Mouse (Mus musculus): ENCODE results near the gene Lcn3.
"Not testable (repeated sequence)": the region's sequence is repeated elsewhere in the genome, so short reads cannot be mapped to it uniquely, and the experiment has no call there.

The Lcn3 gene

DNA sequence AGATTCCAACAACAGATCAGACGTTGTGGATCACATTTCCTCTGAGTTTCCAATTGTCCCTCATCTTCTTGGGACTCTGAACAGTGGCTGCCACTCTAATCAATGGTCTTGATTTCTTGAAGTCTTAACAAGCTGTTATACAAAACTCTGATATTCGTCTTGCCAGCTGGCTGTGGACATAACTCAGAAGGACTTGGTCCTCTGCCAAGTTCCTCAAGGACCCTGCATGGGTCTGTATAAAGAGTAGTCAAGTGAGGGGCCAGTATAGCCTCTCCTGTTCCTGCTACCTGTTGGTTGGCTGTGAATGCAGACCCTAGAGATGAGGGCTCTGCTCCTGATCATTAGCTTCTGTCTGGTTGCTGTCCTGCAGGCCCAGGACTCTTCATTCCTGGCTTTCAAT is at the start of gene Lcn3:
TSS of gene Lcn3 (plus strand) at position 301 of the 400 bp plus-strand sequence.
- no peak for DNase-seq (ENCODE audit: low spot score in 2 of 2)

DNA sequence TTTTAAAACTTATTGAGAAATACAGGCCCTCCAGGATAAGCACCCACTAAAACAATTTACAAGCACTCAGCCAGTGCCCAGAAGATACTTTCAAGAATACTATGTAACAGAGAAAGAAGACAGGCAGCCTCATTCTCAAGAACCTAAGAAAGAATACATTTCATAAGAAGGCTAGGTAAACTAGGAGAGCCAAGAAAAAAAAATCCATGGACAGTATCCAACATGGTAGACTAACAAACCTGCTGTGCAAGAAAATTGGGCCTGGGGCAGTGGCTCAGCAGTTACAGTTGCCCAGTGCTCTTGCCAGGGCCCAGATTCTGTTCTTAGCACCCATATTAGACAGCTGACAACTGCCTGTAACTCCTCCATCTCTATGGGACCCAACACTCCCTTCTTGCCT is 48.1 kb upstream of the Lcn3 start:
- no peak for DNase-seq (ENCODE audit: low spot score in 2 of 2)

DNA sequence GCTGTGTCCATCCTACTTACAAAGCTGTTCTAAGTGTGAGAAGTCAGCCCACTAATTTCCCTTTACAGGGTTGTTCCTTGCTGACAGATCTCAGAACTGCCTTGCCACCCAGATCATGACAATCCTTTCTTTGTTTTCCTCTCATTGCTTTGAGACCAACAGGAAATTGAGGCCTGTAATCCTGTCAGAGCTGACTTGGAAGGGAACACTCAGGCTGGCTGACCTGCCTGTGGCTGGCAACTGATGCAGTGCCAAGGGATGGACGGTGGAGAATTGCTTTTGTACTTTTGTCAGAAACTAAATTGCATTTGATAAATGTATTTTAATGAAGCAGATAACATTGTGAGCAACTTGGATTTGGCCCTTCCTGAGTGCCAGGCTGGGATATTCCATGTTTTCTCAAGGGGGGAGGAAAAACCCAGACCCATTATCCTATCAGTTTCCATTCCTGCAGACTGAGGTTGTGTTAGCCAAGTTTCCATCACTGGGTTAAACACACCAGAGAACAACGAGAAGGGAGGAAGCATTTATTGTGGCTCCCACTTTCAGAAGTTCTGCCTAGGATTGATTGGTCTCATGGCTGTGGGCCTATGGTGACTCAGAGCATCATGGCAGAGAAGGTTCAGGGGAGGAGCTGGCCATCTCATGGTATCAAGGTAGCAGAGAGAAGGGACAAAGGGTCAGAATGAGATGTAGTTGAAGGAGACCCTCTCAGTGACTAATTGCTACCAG is 32.0 kb upstream of the Lcn3 start:
- DNase-seq (ENCODE audit: low spot score in 2 of 2) = no peak

DNA sequence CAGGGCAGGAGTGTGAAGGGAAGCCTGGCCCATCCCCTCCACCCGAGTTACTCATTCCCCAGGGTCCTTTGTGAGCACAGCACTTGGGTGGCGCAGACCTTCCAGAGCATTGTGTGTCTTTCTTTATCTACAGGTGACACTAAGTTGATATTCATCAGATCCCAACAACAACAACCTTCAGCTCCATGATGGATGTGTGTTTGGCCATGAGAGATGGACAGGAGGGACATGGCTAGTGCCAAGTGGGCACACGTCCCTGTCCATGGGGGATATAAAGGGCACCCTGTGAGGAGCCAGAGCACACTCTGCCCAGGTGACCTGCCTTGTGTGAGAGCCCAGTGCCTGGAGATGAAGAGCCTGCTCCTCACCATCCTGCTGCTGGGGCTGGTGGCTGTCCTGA is 28.7 kb upstream of the Lcn3 start, which contains the start of gene Obp2b:
TSS of gene Obp2b (plus strand) at position 301 of the 400 bp plus-strand sequence.
- not testable (repeated sequence) for DNase-seq (ENCODE audit: low spot score in 2 of 2)

DNA sequence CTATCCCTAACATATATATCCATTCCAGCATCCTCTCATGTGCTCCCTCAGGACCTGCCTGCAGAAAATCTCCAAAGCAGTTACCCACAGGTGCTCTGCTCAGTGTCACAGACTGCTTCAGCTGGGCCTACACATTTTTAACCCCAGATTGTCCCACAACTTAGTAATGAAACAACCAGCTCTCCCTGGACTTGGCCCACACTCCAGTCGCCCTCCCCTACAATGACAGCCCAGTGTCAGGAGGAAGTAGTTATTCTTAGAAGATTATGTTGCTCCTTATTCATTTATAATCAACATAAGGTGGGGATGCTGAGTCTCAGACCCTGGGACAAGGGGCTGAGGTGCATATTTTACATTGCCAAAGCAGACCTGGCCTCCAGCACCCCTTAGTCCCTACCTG is 23.7 kb upstream of the Lcn3 start:
- DNase-seq (ENCODE audit: low spot score in 2 of 2) = no peak

DNA sequence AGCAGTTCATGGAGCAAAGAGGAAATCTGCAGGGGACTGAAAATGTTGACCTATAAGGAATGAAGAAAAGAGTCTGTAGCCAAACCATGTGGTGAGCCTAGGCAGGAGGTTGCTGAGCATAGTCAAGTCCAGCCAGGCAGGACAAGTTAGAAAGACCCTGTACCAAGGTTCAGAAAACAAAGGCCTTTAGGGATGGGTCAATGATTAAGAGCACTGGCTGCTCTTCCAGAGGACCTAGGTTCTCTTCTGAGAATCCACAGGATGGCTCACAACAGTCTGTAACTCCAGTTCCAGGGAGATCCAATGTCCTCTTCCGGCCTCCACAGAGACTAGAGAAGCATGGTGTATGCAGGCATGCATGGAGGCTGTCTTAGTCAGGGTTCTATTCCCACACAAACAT is 11.2 kb upstream of the Lcn3 start:
- no peak for DNase-seq (ENCODE audit: low spot score in 2 of 2)

DNA sequence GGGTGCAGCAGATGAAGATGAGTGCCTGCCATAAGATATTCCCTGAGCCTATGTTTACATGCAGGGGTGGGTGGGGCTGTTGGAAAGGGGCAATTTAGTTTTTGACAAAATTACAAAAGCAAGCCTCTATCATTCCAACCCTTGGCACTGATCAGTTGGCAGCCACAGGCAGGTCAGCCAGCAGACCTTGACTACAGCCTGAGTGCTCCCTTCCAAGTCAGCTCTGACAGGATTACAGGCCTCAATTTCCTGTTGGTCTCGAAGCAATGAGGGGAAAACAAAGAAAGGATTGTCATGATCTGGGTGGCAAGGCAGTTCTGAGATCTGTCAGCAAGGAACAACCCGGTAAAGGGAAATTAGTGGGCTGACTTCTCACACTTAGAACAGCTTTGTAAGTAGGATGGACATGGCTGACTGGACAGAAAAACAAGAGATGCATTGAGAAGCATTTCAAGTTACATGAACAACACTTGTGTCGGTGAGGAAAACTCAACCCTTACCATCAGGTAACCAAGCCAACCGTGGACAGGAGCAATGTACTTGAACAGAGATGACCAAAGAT is 7.2 kb upstream of the Lcn3 start:
- DNase-seq (ENCODE audit: low spot score in 2 of 2) = no peak

DNA sequence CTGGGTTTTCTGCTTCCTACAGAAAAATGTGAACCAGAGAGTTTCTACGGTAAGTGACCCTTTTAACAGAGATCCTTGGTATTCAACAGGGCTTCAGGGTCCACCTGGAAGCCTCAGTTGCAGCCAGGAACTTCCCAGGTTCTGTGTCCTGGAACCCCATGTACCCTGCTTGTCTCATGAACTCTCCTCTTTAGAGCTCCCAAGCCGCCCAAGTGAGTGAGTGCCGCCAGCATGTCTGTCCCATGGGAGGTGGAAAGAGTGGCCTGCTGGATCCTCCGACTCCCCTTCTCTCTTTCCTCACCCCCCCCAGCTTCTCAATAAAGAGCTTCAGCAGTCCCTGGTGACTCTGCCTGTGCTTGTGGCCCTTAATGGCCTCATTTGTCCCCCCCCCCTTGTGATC is 2.4 kb downstream of the Lcn3 start:
- no peak for DNase-seq (ENCODE audit: low spot score in 2 of 2)

DNA sequence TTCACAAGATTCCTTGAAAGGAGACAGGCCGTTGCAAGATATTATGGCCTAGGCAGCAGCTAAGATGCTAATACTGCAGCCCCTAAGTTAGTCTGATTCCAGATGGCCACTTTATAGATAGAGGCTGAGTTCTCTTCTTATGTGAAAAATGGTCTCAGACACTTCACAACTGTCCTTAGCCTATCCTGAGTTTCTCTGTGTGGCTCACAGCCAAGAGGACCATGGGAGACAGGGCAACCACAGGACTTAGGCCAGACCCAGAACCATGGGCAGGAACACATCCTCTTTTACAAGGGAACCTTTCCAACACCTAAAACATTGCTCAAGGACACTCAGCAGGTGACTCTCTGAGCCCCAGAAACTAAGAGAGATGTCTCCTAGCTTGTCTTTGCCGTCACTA is 8.1 kb downstream of the Lcn3 start:
- no peak for DNase-seq (ENCODE audit: low spot score in 2 of 2)

DNA sequence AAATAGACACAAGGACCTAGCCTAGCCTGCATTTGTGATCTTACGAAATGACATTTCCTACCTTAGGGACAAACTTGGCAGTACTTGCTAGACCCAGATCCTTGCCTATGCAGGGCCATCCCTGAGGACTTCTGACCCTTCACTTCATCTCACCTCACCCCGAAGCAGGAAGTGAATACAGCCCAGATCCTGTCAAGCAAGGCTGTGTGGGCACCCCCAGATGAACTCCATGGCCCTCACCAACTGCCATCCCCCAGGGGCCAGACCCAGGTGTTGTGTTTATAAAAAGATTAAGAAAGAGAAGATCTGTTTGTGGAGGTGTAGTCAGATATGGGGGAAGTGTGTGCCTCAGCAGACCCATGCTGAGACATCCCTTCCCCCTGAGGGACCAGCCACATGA is 9.3 kb downstream of the Lcn3 start:
- no peak for DNase-seq (ENCODE audit: low spot score in 2 of 2)

DNA sequence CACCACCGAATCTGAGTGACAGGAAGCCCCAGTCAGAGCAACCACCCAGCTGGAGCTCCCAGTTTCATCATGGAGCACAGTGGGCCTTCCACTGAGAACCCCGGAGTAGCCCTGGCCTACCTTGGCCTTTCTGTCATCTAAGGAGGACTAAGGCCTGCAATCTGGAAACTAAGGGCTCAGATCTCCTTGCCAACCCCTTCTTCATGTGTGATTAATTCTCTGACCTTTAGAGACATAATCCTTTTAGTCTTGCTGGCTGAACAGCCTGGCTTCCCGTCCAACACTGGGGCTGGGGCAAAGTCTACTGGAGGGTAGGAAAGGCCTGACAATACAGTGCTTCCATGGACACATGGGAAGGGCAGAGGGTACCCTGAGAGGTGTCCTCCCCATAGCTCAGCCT is 10.6 kb downstream of the Lcn3 start:
- DNase-seq (ENCODE audit: low spot score in 2 of 2) = no peak

DNA sequence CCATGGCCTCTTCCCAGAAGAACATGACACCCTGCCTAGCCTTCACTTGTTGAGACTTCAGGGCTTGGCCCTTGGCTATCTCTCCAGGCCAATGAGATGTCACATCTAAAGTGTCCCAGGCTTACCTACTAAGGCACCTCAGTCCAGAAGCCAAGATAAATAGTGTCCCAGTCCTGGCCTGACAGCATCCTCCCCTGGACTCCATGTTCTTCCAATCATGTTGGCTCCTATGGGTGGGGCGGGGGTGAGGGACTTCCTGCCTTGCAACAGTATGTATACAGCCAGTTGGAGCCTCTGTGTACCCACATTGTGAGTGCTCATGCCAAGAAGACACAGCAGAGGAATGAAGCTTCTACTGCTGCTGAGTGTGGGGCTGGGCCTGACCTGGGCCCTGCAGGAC is 11.3 kb downstream of the Lcn3 start, which contains the start of gene Lcn11:
TSS of gene Lcn11 (plus strand) at position 301 of the 400 bp plus-strand sequence.
- no peak for DNase-seq (ENCODE audit: low spot score in 2 of 2)

DNA sequence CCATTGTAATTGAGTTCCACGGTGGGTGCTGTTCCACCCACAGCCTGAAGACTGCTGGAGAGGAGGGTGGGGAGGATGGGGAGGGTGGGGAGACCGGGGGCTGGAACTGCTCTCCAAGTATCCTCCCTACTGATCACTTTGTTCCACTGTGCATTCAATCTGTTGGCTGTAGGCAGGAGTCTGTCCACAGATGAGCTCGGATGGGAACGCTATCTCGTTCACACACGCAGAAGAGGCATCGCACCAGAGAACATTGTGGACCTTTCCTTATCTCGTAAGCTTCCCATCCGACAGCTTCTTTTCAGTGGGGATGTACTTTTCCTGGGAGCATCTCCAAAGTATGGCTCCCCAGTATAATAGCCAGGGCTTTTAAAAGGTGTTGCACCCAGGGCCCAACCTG is 13.7 kb downstream of the Lcn3 start:
- no peak for DNase-seq (ENCODE audit: low spot score in 2 of 2)

DNA sequence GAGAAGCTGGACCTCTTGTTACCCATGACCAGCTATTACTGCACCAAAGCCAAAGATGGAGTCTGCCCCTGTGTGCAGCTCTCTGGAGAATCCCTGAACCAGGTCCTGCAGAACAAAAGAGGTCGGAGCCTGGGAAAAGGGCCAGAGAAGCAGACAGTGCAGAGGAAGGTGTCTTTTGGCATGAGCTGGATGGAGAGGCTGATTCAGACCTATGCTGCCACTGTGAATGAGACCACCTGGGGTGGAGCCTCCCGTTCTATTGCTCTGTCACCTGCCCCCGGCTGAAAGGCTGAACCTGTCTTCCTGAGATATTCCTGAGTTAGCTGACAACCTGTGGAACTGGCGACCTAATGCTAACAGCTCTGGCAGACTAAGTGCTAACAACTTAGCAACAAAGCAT is 15.6 kb downstream of the Lcn3 start:
- DNase-seq (ENCODE audit: low spot score in 2 of 2) = no peak

DNA sequence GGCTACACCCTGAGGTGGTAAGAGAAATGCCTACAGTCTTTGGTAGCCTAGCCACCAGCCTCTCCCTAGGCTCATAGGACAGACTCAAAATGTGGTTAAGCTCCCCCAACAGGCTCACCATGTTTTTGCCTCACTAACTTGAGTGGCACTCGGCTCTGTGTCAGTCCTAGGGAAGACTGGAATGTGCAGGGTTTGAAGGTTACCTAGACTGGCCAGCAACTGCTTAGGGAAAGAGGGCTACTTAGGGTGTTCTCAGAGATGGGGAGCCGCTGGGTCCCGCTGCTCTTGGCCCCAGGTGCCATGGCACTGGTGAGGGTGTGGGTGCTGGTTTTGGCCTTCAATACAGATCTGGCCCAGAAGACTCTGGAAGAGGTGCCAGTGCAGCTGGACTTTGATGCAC is 16.6 kb downstream of the Lcn3 start, which contains the start of gene Gm13539:
TSS of gene Gm13539 (plus strand) at position 301 of the 400 bp plus-strand sequence.
- DNase-seq (ENCODE audit: low spot score in 2 of 2) = no peak

DNA sequence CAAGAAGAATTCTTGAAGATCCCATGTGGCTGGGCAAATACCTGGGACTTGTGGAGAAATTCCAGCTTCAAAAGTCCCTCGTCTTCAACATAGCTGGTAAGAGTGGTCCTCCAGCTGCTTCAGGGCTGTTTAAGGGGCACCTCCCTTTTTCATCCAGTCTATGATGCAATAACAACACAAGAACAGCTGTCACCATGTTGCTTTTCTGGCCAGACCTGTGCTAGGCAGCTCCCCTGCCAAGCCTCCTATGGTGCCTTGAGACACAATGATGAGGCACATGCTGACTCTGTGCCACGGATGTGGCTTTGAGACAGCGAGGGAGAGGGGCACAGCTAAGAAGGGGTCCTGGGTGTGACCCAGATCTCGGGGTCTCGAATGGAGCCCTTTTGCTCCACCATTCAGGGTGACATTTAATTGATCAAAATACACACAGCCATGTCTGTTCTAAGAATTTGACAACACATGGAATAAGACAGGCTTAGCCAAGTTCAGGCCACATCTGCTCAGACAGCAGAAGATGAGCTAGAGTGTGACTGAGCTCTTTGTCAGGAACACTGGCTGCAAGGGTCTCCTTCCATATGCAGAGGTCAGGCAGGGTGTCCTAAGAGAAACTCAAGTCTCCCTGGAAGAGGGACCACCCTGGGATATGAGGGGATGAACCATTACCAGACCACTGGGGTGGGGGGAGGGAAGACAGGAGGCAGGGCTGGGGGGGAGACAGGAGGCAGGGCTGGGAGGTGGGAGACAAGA is 20.4 kb downstream of the Lcn3 start:
- DNase-seq (ENCODE audit: low spot score in 2 of 2) = no peak

DNA sequence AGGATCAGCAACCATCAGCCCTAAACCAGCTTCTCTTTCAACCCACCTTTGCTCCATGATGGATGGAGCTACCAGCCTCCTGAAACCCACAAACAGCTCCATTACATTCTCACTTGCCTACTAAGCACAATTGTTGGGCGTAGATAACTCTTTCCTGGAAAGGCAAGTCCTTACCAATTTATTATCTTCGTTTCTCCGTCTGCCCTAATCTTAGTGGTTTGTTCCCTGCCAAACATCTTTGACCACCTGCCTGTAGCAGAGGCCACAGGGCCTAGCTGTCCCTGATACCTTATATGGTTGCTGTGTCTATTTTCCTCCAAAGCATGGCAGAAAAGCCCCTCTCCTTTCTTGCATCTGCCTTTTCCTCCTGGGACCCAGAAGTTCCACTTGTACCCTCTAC is 23.7 kb downstream of the Lcn3 start:
- DNase-seq (ENCODE audit: low spot score in 2 of 2) = no peak

DNA sequence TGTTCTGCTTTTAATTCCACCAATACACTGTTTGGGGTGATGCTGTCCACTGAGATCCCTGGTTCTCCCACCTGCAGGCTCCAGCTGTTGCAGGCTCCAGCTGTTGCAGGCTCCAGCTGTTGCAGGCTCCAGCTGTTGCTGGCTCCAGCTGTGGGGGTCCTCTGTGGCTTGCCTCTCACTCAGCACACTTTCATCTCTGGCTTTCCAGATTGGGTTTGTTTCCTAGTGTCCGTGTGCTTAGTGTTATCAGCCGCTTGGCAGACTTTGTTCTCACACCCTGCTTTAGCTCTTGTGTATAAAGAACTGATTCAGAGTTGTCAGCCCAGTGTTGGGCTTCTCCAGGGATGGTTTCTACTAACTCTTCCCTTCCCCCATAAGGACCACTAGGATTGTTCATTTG is 32.3 kb downstream of the Lcn3 start:
- no peak for DNase-seq (ENCODE audit: low spot score in 2 of 2)

DNA sequence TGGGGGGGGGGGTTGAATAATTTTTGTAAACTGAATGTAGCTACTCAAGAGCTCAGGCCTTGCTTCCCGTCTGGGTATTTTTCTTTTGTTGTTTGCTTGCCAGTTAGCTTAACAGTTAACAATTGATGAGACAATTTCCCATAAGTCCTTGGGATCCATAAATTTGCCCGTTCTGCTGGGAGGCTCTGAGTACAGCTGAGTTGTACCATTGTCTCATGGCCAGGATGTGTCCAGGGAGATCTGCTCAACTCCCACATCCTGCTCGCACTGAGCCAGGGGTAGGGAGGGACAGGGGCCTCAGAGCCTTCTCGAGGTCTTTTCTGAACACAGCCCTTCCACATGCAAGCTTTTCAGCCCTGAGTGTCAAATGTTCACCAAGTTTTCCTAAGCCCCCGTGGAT is 32.7 kb downstream of the Lcn3 start:
- DNase-seq (ENCODE audit: low spot score in 2 of 2) = no peak

DNA sequence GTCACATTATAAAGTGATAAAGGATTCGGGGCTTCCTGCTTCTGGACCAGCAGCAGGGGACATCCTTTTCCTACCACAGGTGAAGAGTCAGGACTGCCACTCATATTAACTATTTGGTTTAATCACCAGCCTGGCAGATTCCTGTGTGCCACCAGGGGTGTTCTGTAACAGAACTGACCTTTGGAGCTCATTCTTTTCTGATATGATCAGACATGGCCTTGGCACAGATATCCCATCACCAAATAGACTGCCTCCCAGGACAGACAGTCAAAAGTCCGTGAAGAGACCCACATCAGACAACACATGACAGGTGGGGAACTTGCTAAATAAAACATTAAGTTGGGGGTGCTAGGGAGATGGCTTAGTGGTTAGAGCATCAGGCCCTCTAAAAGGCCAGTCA is 46.3 kb downstream of the Lcn3 start:
- DNase-seq (ENCODE audit: low spot score in 2 of 2) = no peak

DNA sequence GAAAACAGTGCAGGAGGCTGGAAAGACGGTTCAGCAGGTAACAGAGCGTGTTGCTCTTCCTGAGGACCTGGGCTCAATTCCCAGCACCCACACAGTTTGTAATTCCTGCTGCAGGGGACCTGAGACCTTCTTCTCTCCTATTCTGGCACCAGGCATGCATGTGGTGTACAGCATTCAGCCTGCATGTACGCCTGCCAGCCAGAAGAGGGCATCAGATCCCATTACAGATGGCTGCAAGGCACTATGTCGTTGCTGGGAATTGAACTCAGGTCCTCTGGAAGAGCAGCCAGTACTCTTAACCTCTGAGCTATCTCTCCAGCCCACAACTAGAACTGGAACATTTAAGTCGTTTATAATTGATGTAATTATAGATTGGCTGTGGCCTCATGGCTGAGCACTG is 48.0 kb downstream of the Lcn3 start:
- DNase-seq (ENCODE audit: low spot score in 2 of 2) = no peak

DNA sequence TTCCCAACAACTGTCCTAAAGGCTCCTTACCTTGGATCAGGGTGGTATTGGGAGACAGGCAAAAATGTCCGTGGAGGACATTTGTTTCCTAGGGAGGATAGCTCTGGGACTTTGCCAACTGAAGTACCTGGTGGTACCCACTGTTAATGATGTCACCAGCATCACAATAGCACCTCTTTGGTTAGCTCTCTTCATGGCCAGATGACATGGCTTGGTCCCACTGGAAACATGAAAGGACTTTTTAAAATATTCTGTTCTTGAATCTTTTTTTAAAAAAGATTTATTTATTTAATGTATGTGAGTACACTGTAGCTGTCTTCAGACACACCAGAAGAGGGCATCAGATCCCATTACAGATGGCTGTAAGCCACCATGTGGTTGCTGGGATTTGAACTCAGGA is 50.4 kb downstream of the Lcn3 start, which contains the start of gene Glt6d1:
TSS of gene Glt6d1 (minus strand) at position 101 of the 400 bp plus-strand sequence.
- not testable (repeated sequence) for DNase-seq (ENCODE audit: low spot score in 2 of 2)
